Mouse (Mus musculus) embryonic facial prominence, embryonic 15.5 days (tissue): Measurements from ENCODE around the gene Zbed4. TPM values are rescaled to one million over a fixed set of nuclear protein-coding genes. Genes with fewer than 3 reads are reported as not detected.
A peak's percentile ranks its signal among the peaks of the same experiment; 100 is the strongest.
"Not testable (repeated sequence)": the region's sequence is repeated elsewhere in the genome, so short reads cannot be mapped to it uniquely, and the experiment has no call there.

ENCODE experiments used
- ATAC-seq: fragments of 200-750 bp; cut with Nextera tagmentation; 2 replicates; pipeline ENCODE4 v1.8.0; 2017; ENCODE audit warnings: low read depth, moderate TSS enrichment; ENCODE audit not compliant: insufficient number of reproducible peaks, low FRiP score, low TSS enrichment
- H3K27ac ChIP-seq: fragments of 300-500 bp; sonication (generic); replicated peaks from 2 replicates; pipeline ENCODE4 v1.5.1; 2015; ENCODE audit warnings: mild to moderate bottlenecking, inconsistent platforms
- H3K27me3 ChIP-seq: fragments of 300-500 bp; sonication (generic); 2 replicates; pipeline ENCODE4 v1.6.1; 2015; ENCODE audit warnings: inconsistent platforms
- H3K36me3 ChIP-seq: fragments of 300-500 bp; sonication (generic); 2 replicates; pipeline ENCODE4 v1.6.1; 2015; ENCODE audit warnings: mild to moderate bottlenecking, inconsistent platforms
- H3K4me1 ChIP-seq: fragments of 300-500 bp; sonication (generic); 2 replicates; pipeline ENCODE4 v1.6.1; 2015; ENCODE audit warnings: inconsistent platforms
- H3K4me2 ChIP-seq: fragments of 300-500 bp; sonication (generic); replicated peaks from 2 replicates; pipeline ENCODE4 v1.6.1; 2015; ENCODE audit warnings: mild to moderate bottlenecking, inconsistent platforms
- H3K4me3 ChIP-seq: fragments of 300-500 bp; sonication (generic); replicated peaks from 2 replicates; pipeline ENCODE4 v1.5.1; 2015; ENCODE audit warnings: mild to moderate bottlenecking, inconsistent platforms
- H3K9ac ChIP-seq: fragments of 300-500 bp; sonication (generic); 2 replicates; pipeline ENCODE4 v1.6.1; 2015; ENCODE audit warnings: inconsistent platforms
- H3K9me3 ChIP-seq: fragments of 300-500 bp; sonication (generic); replicated peaks from 2 replicates; pipeline ENCODE4 v1.6.1; 2016; ENCODE audit warnings: inconsistent platforms
- WGBS: fragments of 180-500 bp; shearing (Covaris S2); methylation state at CpG from one replicate; pipeline ENCODE4 v1.1.7; 2015; 5-methylcytosine and 5-hydroxymethylcytosine counted together
- polyA plus RNA-seq: library from polyadenylated mRNA; unstranded; fragments of >200 nt; fragmentation: Nextera tagmentation; extraction: Ambion mirVana; gene quantifications from 2 replicates; pipeline ENCODE4 v1.2.1, GENCODE M21; 2015

Gene Zbed4
- polyA plus RNA-seq, 1 experiment from 2014 or later = 12.2 TPM

- no peak overlapping the region for H3K4me2 ChIP-seq
- no peak overlapping the region for H3K9ac ChIP-seq
- no peak overlapping the region for H3K4me3 ChIP-seq
- H3K4me1 ChIP-seq = peaks cover 2% of the 10 kb centered on the region
- no peak for ATAC-seq
- H3K27ac ChIP-seq = no peak overlapping the region
- 81% methylated on average over 3 of the region's 3 CpGs for WGBS
- peaks cover 59% of the 10 kb centered on the region for H3K36me3 ChIP-seq
- no peaks in the 10 kb centered on the region for H3K9me3 ChIP-seq
- H3K27me3 ChIP-seq = no peaks in the 10 kb centered on the region
These were observed 61.8 kb downstream of the Zbed4 start for GRCm38 (mm10) chr15:88813262-88813661.

- 90% methylated on average over 2 of the region's 2 CpGs for WGBS
- not testable (repeated sequence) for H3K27ac ChIP-seq, H3K4me1 ChIP-seq, H3K27me3 ChIP-seq, ATAC-seq, H3K4me3 ChIP-seq, H3K4me2 ChIP-seq, H3K9ac ChIP-seq, H3K9me3 ChIP-seq
- peaks cover 53% of the 10 kb centered on the region for H3K36me3 ChIP-seq
These were observed 62.4 kb downstream of the Zbed4 start for GRCm38 (mm10) chr15:88813873-88814272.

- Histone ChIP-seq H3K36me3 (peaks cover 47% of the 10 kb centered on the region), H3K9me3 (no peaks in the 10 kb centered on the region), H3K9ac (no peak overlapping the region), H3K27ac (no peak overlapping the region), H3K4me2 (no peak overlapping the region), H3K27me3 (no peaks in the 10 kb centered on the region), H3K4me1 (peaks cover 6% of the 10 kb centered on the region), H3K4me3 (no peak overlapping the region)
- no peak for ATAC-seq
- WGBS = 95% methylated on average over 11 of the region's 11 CpGs
These were observed 63.1 kb downstream of the Zbed4 start for GRCm38 (mm10) chr15:88814411-88815047.

- H3K4me3 ChIP-seq = no peak overlapping the region
- no peak overlapping the region for H3K4me2 ChIP-seq
- ATAC-seq = no peak
- WGBS = 87% methylated on average over 6 of the region's 6 CpGs
- H3K27me3 ChIP-seq = no peaks in the 10 kb centered on the region
- no peak overlapping the region for H3K27ac ChIP-seq
- peaks cover 45% of the 10 kb centered on the region for H3K36me3 ChIP-seq
- peaks cover 8% of the 10 kb centered on the region for H3K4me1 ChIP-seq
- no peak overlapping the region for H3K9ac ChIP-seq
- H3K9me3 ChIP-seq = no peaks in the 10 kb centered on the region
These were observed 63.8 kb downstream of the Zbed4 start for GRCm38 (mm10) chr15:88815196-88815700.

GRCm38 (mm10) chr15:88819026-88819905 lies 67.8 kb downstream of the Zbed4 start, which contains the start of the genes Alg12 and Creld2:
Gene Alg12, minus strand, starts transcription at chr15:88819318.
Gene Creld2, plus strand, starts transcription at chr15:88819646.
- H3K4me1 ChIP-seq = peaks cover 16% of the 10 kb centered on the region
- peak within 1 kb of the TSS; percentile 78 for H3K9ac ChIP-seq
- H3K4me2 ChIP-seq = peak within 1 kb of the TSS; percentile 77
- H3K9me3 ChIP-seq = no peaks in the 10 kb centered on the region
- no peaks in the 10 kb centered on the region for H3K27me3 ChIP-seq
- H3K27ac ChIP-seq = peak within 1 kb of the TSS; percentile 52; the same call in 1 of the 2 replicates
- WGBS = under 1% methylated on average over 88 of the region's 88 CpGs
- peak; percentile 98 for ATAC-seq
- peaks cover 50% of the 10 kb centered on the region for H3K36me3 ChIP-seq
- H3K4me3 ChIP-seq = peak within 1 kb of the TSS; percentile 67

GRCm38 (mm10) chr15:88819906-88820303 lies 68.4 kb downstream of the Zbed4 start:
- Histone ChIP-seq H3K9me3 (no peaks in the 10 kb centered on the region), H3K27ac (no peak overlapping the region), H3K9ac (peak overlapping the region; percentile 78), H3K4me1 (peaks cover 16% of the 10 kb centered on the region), H3K4me2 (peak overlapping the region; percentile 77), H3K36me3 (peaks cover 50% of the 10 kb centered on the region), H3K27me3 (no peaks in the 10 kb centered on the region), H3K4me3 (peak overlapping the region; percentile 67)
- under 1% methylated on average over 23 of the region's 23 CpGs for WGBS
- no peak for ATAC-seq

- 79% methylated on average over 7 of the region's 7 CpGs for WGBS
- no peak for ATAC-seq
- no peak overlapping the region for H3K9ac ChIP-seq
- H3K27ac ChIP-seq = no peak overlapping the region
- no peaks in the 10 kb centered on the region for H3K9me3 ChIP-seq
- H3K4me2 ChIP-seq = no peak overlapping the region
- H3K36me3 ChIP-seq = peaks cover 51% of the 10 kb centered on the region
- H3K4me1 ChIP-seq = peaks cover 16% of the 10 kb centered on the region
- H3K27me3 ChIP-seq = no peaks in the 10 kb centered on the region
- no peak overlapping the region for H3K4me3 ChIP-seq
These were observed 69.9 kb downstream of the Zbed4 start for GRCm38 (mm10) chr15:88821403-88821802.

GRCm38 (mm10) chr15:88822513-88822912 lies 71.1 kb downstream of the Zbed4 start:
- Histone ChIP-seq H3K4me2 (no peak overlapping the region), H3K27ac (no peak overlapping the region), H3K36me3 (peaks cover 52% of the 10 kb centered on the region), H3K27me3 (no peaks in the 10 kb centered on the region), H3K4me3 (no peak overlapping the region), H3K4me1 (peaks cover 16% of the 10 kb centered on the region), H3K9ac (no peak overlapping the region), H3K9me3 (no peaks in the 10 kb centered on the region)
- ATAC-seq = no peak
- WGBS = 93% methylated on average over 7 of the region's 7 CpGs

GRCm38 (mm10) chr15:88823376-88823775 lies 71.9 kb downstream of the Zbed4 start:
- H3K9me3 ChIP-seq = no peaks in the 10 kb centered on the region
- peaks cover 15% of the 10 kb centered on the region for H3K4me1 ChIP-seq
- H3K27me3 ChIP-seq = no peaks in the 10 kb centered on the region
- H3K4me2 ChIP-seq = no peak overlapping the region
- no peak overlapping the region for H3K4me3 ChIP-seq
- no peak for ATAC-seq
- peaks cover 52% of the 10 kb centered on the region for H3K36me3 ChIP-seq
- no peak overlapping the region for H3K27ac ChIP-seq
- no peak overlapping the region for H3K9ac ChIP-seq
- 88% methylated on average over 5 of the region's 5 CpGs for WGBS

- Histone ChIP-seq H3K9ac (no peak overlapping the region), H3K4me3 (no peak overlapping the region), H3K4me2 (no peak overlapping the region), H3K27me3 (no peaks in the 10 kb centered on the region), H3K4me1 (peaks cover 9% of the 10 kb centered on the region), H3K36me3 (peaks cover 43% of the 10 kb centered on the region), H3K9me3 (no peaks in the 10 kb centered on the region), H3K27ac (no peak overlapping the region)
- ATAC-seq = no peak
- WGBS = 89% methylated on average over 6 of the region's 6 CpGs
These were observed 76.0 kb downstream of the Zbed4 start for GRCm38 (mm10) chr15:88827466-88827865.

- 22% methylated on average over 9 of the region's 9 CpGs for WGBS
- Histone ChIP-seq H3K4me2 (no peak overlapping the region), H3K27ac (no peak overlapping the region), H3K36me3 (peaks cover 36% of the 10 kb centered on the region), H3K9ac (no peak overlapping the region), H3K4me1 (peaks cover 9% of the 10 kb centered on the region), H3K27me3 (no peaks in the 10 kb centered on the region), H3K4me3 (no peak overlapping the region), H3K9me3 (no peaks in the 10 kb centered on the region)
- ATAC-seq = no peak; the same call in none of the 2 replicates
These were observed 76.7 kb downstream of the Zbed4 start for GRCm38 (mm10) chr15:88827991-88828799.
